Mouse (Mus musculus) small intestine, adult 2 months (tissue): ENCODE data around the gene Fam20b. TPM values are rescaled to one million over a fixed set of nuclear protein-coding genes. Genes with fewer than 3 reads are reported as not detected.

ENCODE experiments used
- H3K27ac ChIP-seq: fragments of 200-500 bp; 2 replicates; pipeline ENCODE4 v1.5.1; 2012; ENCODE audit warnings: low read depth, low read length, control low read depth, inconsistent platforms; ENCODE audit not compliant: insufficient read depth
- H3K27me3 ChIP-seq: fragments of 200-500 bp; 2 replicates; pipeline ENCODE4 v1.6.1; 2012; ENCODE audit warnings: mild to moderate bottlenecking, moderate library complexity, low read length, inconsistent platforms; ENCODE audit not compliant: control insufficient read depth, insufficient read depth
- H3K36me3 ChIP-seq: fragments of 200-500 bp; 2 replicates; pipeline ENCODE4 v1.6.1; 2012; ENCODE audit warnings: mild to moderate bottlenecking, low read length, control low read depth, inconsistent platforms; ENCODE audit not compliant: control insufficient read depth, insufficient read depth
- H3K4me1 ChIP-seq: fragments of 200-500 bp; 2 replicates; pipeline ENCODE4 v1.6.1; 2012; ENCODE audit warnings: low read length, inconsistent platforms, mixed read lengths; ENCODE audit not compliant: control insufficient read depth, insufficient read depth, insufficient read length
- H3K4me3 ChIP-seq: fragments of 200-500 bp; 2 replicates; pipeline ENCODE4 v1.5.1; 2012; ENCODE audit warnings: low read depth, mild to moderate bottlenecking, control low read depth, inconsistent platforms, low read length, moderate library complexity
- CTCF ChIP-seq: fragments of 200-500 bp; IDR thresholded peaks from 2 replicates; pipeline ENCODE4 v1.5.1; 2012; ENCODE audit warnings: low read depth, mild to moderate bottlenecking, control low read depth, inconsistent platforms, low read length, moderate library complexity, mixed read lengths; ENCODE audit not compliant: insufficient replicate concordance, insufficient read length; ENCODE audit errors: extremely low read depth
- POLR2A ChIP-seq: fragments of 200-500 bp; IDR thresholded peaks from 2 replicates; pipeline ENCODE4 v1.6.1; 2012; ENCODE audit warnings: low read depth, mild to moderate bottlenecking, control low read depth, inconsistent platforms, low read length, moderate library complexity
- WGBS: fragments of 180-500 bp; shearing (Covaris S2); methylation state at CpG from one replicate; pipeline ENCODE4 v1.1.7; 2018; 5-methylcytosine and 5-hydroxymethylcytosine counted together
- polyA plus RNA-seq: library from polyadenylated mRNA; depleted of rRNA; stranded (reverse); fragments of >200 nt; gene quantifications from 2 replicates; pipeline ENCODE4 v1.2.3, GENCODE M21; 2012

Gene Fam20b
- polyA plus RNA-seq, 1 experiment = 25.7 TPM

GRCm38 (mm10) chr1:156754608-156755413 lies 35.9 kb upstream of the Fam20b start:
- TF ChIP-seq CTCF (no peak), POLR2A (no peak)
- Histone ChIP-seq H3K4me3 (no peak overlapping the region), H3K36me3 (no peaks in the 10 kb centered on the region), H3K4me1 (peaks cover 3% of the 10 kb centered on the region; the same call in 1 of the 2 replicates), H3K27ac (no peak overlapping the region), H3K27me3 (no peaks in the 10 kb centered on the region)
- WGBS = 62% methylated on average over 15 of the region's 15 CpGs

GRCm38 (mm10) chr1:156752990-156753389 lies 34.1 kb upstream of the Fam20b start:
- no peaks in the 10 kb centered on the region for H3K27me3 ChIP-seq
- peaks cover 3% of the 10 kb centered on the region; the same call in 1 of the 2 replicates for H3K4me1 ChIP-seq
- WGBS = 94% methylated on average over 7 of the region's 7 CpGs
- H3K4me3 ChIP-seq = no peak overlapping the region
- TF ChIP-seq CTCF (no peak), POLR2A (no peak)
- no peak overlapping the region for H3K27ac ChIP-seq
- no peaks in the 10 kb centered on the region for H3K36me3 ChIP-seq

- 12% methylated on average over 21 of the region's 21 CpGs for WGBS
- Histone ChIP-seq H3K27ac (no peak overlapping the region), H3K4me3 (peak overlapping the region; percentile 31; the same call in 1 of the 2 replicates), H3K27me3 (no peaks in the 10 kb centered on the region), H3K36me3 (no peaks in the 10 kb centered on the region), H3K4me1 (peaks cover 3% of the 10 kb centered on the region; the same call in 1 of the 2 replicates)
- peak; percentile 78; the same call in 1 of the 2 replicates for TF ChIP-seq CTCF
- no peak for TF ChIP-seq POLR2A
Observed at GRCm38 (mm10) chr1:156752020-156752724, 33.3 kb upstream of the Fam20b start.

GRCm38 (mm10) chr1:156750261-156750660 lies 31.4 kb upstream of the Fam20b start:
- Histone ChIP-seq H3K27me3 (no peaks in the 10 kb centered on the region), H3K36me3 (no peaks in the 10 kb centered on the region), H3K4me1 (peaks cover 3% of the 10 kb centered on the region; the same call in 1 of the 2 replicates), H3K27ac (no peak overlapping the region), H3K4me3 (no peak overlapping the region)
- TF ChIP-seq POLR2A (no peak), CTCF (no peak)
- 56% methylated on average over 4 of the region's 4 CpGs for WGBS

- no peak overlapping the region for H3K4me3 ChIP-seq
- no peak for TF ChIP-seq POLR2A
- no peak for TF ChIP-seq CTCF
- no peaks in the 10 kb centered on the region for H3K27me3 ChIP-seq
- H3K36me3 ChIP-seq = no peaks in the 10 kb centered on the region
- peaks cover 3% of the 10 kb centered on the region; the same call in 1 of the 2 replicates for H3K4me1 ChIP-seq
- no peak overlapping the region for H3K27ac ChIP-seq
Observed at GRCm38 (mm10) chr1:156749136-156749535, 30.2 kb upstream of the Fam20b start.

- Histone ChIP-seq H3K36me3 (no peaks in the 10 kb centered on the region), H3K27me3 (no peaks in the 10 kb centered on the region), H3K4me3 (no peak overlapping the region), H3K27ac (no peak overlapping the region), H3K4me1 (peaks cover 3% of the 10 kb centered on the region; the same call in 1 of the 2 replicates)
- WGBS = 92% methylated on average over 16 of the region's 16 CpGs
- TF ChIP-seq POLR2A (no peak), CTCF (no peak)
Observed at GRCm38 (mm10) chr1:156748435-156749005, 29.6 kb upstream of the Fam20b start.

- 84% methylated on average over 7 of the region's 7 CpGs for WGBS
- Histone ChIP-seq H3K4me3 (no peak overlapping the region), H3K4me1 (no peaks in the 10 kb centered on the region), H3K27ac (no peak overlapping the region), H3K27me3 (no peaks in the 10 kb centered on the region), H3K36me3 (no peaks in the 10 kb centered on the region)
- TF ChIP-seq CTCF = no peak
- no peak for TF ChIP-seq POLR2A
Observed at GRCm38 (mm10) chr1:156745188-156745810, 26.4 kb upstream of the Fam20b start.
